Mouse (Mus musculus): ENCODE measurements at regions not wholly inside any gene's neighbourhood (a gene's known extent, or its start where the extent isn't known, plus 50 kb on each side); places are given as distances from the start of the nearest gene placed in this dataset.
"Not testable (repeated sequence)": the region's sequence is repeated elsewhere in the genome, so short reads cannot be mapped to it uniquely, and the experiment has no call there.

- no peak for DNase-seq (ENCODE audit: low spot score)
Observed at GRCm38 (mm10) chr13:39566491-39566890, 605.8 kb upstream of the Slc35b3 start.

DNA sequence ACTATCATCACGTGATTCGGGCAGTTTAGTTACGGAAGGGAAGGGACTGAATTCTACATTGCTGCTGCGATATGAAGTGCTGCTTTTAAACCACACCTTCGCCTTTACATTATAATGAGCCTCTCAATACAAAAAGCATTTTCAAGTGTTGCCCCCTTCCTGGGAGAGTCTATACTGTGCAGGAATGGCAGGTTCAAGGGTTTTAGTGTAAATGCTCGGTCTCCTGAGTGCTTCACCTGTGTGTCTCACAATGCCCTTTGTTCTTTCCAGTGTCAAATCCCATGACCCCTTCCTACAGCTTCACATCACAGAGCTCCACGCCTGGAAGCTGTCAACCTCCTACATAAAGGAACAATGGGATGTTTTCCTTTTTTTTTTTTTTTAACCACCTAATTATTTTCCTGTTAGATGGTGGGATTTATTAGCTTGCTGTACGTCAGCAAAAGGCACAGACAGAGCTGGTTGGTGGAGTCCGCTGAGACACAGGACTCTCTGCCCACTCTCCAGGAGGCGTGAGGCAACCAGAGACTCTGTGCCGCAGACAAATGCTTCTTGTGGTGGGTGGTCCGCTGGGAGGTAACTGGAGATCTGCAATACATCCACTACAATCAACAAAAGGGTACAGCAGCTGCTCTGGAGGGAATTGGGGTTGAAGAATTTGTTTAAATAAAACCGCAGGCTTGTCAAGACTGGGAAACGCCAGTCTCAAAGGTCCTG is 577.2 kb upstream of the Slc35b3 start:
- DNase-seq (ENCODE audit: low spot score): no peak

DNA sequence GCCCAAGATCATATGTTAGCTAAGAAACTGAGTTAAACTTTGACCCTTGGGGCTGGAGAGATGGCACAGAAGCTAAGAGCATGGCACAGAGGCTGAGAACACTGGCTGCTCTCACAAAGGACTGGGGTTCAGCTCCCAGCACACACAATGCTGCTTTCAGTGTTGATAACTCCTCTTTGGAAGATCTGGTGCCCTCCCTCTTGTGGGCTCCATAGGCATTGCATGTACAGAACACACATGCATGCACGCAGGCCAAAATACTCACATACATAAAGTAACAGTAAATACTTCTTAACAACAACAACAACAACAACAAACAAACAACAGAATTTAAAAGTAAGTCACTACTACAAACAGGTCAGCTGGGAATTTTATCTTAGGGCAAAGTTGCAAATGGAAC is 565.8 kb upstream of the Slc35b3 start:
- no peak for DNase-seq (ENCODE audit: low spot score)

GRCm38 (mm10) chr13:39523856-39524301 is 563.2 kb upstream of the Slc35b3 start:
- no peak for DNase-seq (ENCODE audit: low spot score)

DNA sequence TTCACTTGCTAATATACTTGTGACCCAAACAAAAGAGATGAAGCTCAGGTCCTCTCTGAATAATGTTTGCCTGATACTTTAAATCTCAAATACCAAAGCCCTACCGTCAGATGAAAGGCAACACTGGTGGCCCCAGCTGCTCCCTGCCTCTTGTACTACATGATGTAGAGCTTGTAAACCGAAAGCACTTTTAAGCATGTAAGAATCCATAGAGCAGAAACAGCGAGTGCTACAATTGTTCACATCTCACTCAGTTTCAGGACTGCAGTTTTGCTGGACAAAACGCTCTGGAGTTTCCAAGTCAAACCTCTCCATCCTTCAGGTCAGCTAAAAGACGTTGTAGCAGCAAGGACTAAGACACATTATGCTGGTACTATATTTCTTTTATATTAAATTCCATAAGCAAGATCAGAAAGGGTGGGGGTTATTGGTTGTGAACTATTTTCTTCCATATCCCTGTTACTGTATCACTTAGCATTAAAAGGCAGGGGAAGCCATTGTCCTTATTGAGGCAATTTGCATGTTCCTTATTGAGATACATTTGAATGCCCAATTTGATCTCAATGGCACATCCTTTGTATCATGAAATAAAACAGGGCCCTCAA is 562.7 kb upstream of the Slc35b3 start:
- no peak for DNase-seq (ENCODE audit: low spot score)

DNA sequence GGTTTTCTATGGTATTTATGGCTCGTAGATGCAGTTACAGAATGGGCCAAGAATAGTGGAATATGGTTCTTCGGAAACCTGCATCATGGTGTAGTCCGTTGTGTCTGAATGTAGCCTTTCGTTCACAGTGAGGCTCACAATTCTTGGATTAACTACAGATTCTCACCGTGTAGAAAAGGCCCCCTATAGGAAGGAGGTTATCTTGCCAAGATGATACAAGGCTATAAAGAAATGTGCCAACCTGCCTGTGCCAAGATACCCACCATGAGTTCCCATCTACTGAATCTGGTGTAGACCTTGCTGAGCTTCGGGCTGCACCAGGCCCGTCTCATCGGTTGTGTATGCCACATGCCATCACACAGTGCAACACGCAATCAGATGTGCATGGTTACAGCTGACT is 560.2 kb upstream of the Slc35b3 start:
- DNase-seq (ENCODE audit: low spot score): no peak

- no peak for DNase-seq (ENCODE audit: low spot score)
Observed at GRCm38 (mm10) chr13:39516106-39516505, 555.4 kb upstream of the Slc35b3 start.

GRCm38 (mm10) chr13:39489806-39490205 is 529.1 kb upstream of the Slc35b3 start:
- no peak for DNase-seq (ENCODE audit: low spot score)

- DNase-seq (ENCODE audit: low spot score): no peak
Observed at GRCm38 (mm10) chr13:39472621-39473020, 511.9 kb upstream of the Slc35b3 start.

DNA sequence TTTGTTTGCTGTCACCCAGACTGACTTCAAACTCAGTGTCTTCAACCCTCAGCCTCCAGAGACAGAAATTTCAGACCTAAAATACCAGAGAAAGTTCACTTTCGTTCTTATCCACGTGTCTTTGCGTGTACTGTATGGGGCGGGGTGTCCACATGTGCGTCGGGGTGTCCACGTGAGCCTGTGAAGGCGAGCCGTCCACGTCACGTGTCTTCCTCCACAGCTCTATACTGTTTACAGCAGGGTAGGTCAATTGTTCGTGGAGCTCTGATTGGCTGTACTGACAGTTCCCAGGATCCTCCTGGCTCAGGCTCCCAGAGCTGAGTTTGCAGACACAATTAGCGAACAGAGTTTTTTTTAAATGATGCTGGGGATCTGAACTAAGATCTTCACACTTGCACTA is 481.1 kb upstream of the Slc35b3 start:
- DNase-seq (ENCODE audit: low spot score): no peak

DNA sequence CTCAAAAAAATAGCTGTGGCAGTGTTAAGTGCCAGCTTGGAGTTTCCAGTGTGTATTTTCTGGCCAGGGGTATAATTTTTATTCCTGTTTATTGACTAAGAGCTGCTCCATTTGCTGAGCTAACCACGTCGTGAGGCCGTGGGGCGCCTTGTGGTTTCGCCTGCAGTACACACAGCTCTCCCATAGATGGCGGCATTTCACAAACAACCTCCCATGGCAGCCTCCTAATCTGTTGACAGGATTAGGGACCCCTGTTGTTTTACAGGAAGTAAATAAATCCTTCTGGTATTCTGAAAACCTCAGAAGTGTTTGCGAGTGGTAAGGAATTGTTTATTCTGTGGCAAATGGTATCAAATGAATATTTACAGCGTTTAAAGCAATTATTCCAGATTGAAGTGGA is 480.2 kb upstream of the Slc35b3 start:
- DNase-seq (ENCODE audit: low spot score): peak; percentile 50

DNA sequence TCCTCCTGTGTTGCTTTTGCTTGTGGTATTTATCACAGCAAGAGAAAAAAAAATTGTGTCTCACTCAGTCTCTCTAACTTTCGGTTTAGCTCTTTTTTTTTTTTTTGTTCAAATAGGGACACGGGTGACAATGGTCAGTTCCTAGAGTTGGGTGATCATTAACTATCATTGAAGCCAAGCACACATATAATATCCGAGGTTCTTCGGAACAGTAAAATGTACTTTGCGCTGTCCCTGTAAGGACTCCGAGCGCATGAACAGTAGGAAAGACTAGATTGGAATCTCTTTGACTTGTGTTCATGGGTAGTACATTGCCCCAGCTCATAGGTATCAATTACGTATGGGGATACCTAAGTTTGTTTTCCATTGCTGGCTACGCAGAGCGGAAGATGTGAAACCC is 479.7 kb upstream of the Slc35b3 start:
- DNase-seq (ENCODE audit: low spot score): no peak

DNA sequence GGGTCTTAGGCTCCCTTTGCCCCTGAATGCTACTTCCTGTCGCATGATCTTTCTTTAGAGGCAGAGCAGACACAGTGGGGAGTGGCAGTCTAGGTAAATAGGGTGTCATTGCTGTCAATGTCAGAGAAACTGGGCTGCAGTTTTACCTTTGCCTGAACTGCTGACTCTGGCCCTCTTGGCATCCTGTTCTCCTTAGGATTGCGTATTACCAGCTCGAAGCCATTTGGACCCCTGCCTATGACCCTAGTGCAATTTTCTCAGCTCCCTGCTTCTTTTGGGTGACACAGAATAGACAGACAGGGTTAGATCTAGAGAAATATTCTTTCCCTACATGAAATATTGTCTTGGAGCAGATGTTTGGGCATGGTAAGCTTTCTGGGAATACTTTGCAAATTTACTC is 467.3 kb upstream of the Slc35b3 start:
- DNase-seq (ENCODE audit: low spot score): no peak

- DNase-seq (ENCODE audit: low spot score): no peak
Observed at GRCm38 (mm10) chr13:39425944-39426343, 465.3 kb upstream of the Slc35b3 start.

DNA sequence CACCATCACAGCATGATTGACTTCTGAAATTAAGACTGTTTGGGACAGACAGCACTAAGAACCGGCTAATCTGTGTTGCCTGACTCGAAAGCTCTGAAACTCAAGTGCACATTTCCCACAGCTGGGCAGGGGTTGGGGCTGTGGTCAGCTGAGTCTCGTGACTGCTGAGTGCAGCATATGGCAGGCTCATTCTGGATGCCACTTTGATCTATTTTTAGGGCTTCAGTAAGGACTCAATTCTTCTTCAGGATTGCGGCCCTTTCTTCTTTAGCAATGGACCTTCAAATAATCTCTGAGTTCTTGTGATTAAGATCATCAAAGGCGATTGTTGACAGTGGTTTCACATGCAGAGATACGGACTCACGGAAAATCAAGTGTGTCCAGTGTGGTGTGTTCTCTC is 457.5 kb upstream of the Slc35b3 start:
- DNase-seq (ENCODE audit: low spot score): no peak

- DNase-seq (ENCODE audit: low spot score): no peak
Observed at GRCm38 (mm10) chr13:39411471-39412251, 451.0 kb upstream of the Slc35b3 start.

DNA sequence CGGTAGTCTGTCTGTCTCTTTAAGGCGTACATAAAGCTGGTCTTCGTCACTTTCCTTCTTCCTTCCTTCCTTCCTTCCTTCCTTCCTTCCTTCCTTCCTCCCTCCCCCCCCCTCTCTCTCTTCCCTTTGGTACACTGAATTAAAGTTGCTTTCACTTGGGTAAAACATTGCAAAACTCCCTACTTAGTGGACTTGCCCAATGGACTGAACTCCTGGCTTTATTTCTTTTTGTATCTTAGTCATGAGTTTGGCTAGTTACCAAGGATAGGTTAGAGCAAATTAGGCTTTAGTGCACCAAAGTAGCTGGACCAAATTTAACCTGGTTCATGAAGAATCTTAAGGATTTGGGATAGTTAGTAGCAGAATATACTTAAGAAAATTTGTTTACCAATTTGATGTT is 431.9 kb upstream of the Slc35b3 start:
- no peak for DNase-seq (ENCODE audit: low spot score)

DNA sequence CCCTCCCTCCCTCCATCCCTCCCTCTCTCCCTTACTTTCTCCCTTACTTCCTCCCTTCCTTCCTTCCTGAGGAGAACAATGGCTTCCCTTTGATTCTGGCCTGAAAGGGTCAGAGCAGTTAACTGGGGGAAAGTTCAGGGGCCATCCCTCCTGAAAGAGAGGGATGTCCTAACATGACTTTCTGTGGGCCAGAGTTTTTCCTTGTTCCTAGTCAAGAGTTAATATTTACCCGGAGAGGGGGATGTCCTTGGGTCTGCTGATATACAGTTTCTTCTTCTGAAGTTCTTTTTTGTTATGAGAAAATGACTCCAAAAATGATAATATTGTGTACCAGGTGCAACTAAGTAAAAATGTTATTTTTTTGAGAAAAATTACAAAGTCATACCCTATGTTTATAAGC is 431.5 kb upstream of the Slc35b3 start:
- DNase-seq (ENCODE audit: low spot score): not testable (repeated sequence)

DNA sequence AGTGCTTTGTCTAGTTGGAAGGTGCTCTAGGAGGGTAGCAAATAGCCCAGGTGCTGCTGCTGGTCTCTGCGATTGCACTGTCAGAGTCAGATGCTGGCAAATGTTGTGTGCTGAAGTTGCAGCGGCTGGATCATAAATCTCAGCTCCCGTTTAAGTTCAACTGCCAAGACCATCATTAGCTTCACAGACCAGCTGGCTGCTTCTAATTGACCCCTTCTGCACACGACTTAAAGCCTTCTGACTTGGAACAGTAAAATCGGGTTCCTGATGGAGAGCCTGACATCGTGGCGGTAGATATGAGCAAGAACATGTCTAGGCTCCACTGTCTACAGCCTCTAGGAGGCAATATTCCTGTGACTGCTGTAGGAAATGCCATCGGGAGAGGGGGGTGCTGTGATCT is 416.0 kb upstream of the Slc35b3 start:
- DNase-seq (ENCODE audit: low spot score): no peak

- DNase-seq (ENCODE audit: low spot score): peak; percentile 1
Observed at GRCm38 (mm10) chr13:39376269-39376668, 415.6 kb upstream of the Slc35b3 start.

- DNase-seq (ENCODE audit: low spot score): no peak
Observed at GRCm38 (mm10) chr13:39372565-39372964, 411.9 kb upstream of the Slc35b3 start.

GRCm38 (mm10) chr13:39363637-39364036 is 403.0 kb upstream of the Slc35b3 start:
- DNase-seq (ENCODE audit: low spot score): peak; percentile 2

GRCm38 (mm10) chr13:39362536-39362935 is 401.9 kb upstream of the Slc35b3 start:
- no peak for DNase-seq (ENCODE audit: low spot score)
